Mouse (Mus musculus) forebrain, embryonic 14.5 days (tissue): ENCODE results near the gene Ankzf1. TPM values are rescaled to one million over a fixed set of nuclear protein-coding genes. Genes with fewer than 3 reads are reported as not detected.

Source experiments
- ATAC-seq: fragments of 200-750 bp; cut with Nextera tagmentation; 2 replicates; pipeline ENCODE4 v1.8.0; 2017; ENCODE audit warnings: mild to moderate bottlenecking, moderate library complexity
- DNase-seq: peaks from one replicate; pipeline ENCODE4 v3.0.0-alpha.2; 2015; ENCODE audit warnings: low spot score
- H3K27ac ChIP-seq: fragments of 300-500 bp; sonication (generic); 2 replicates; pipeline ENCODE4 v1.5.1; 2014; ENCODE audit warnings: low read depth, mild to moderate bottlenecking, control low read depth, low read length, moderate library complexity
- H3K27me3 ChIP-seq: fragments of 300-500 bp; sonication (generic); replicated peaks from 2 replicates; pipeline ENCODE4 v1.6.1; 2014; ENCODE audit warnings: low read length, control low read depth, mixed read lengths; ENCODE audit not compliant: control insufficient read depth, insufficient read depth
- H3K36me3 ChIP-seq: fragments of 300-500 bp; sonication (generic); 2 replicates; pipeline ENCODE4 v1.6.1; 2014; ENCODE audit warnings: low read length, control low read depth; ENCODE audit not compliant: control insufficient read depth, insufficient read depth
- H3K4me1 ChIP-seq: fragments of 300-500 bp; sonication (generic); 2 replicates; pipeline ENCODE4 v1.6.1; 2014; ENCODE audit warnings: antibody characterized with exemption, low read length, control low read depth; ENCODE audit not compliant: control insufficient read depth, insufficient read depth
- H3K4me2 ChIP-seq: fragments of 300-500 bp; sonication (generic); 2 replicates; pipeline ENCODE4 v1.6.1; 2014; ENCODE audit warnings: mild to moderate bottlenecking, control low read depth, low read length
- H3K4me3 ChIP-seq: fragments of 300-500 bp; sonication (generic); 2 replicates; pipeline ENCODE4 v1.5.1; 2014; ENCODE audit warnings: low read depth, low read length, control low read depth
- H3K9ac ChIP-seq: fragments of 300-500 bp; sonication (generic); 2 replicates; pipeline ENCODE4 v1.6.1; 2014; ENCODE audit warnings: mild to moderate bottlenecking, low read length, control low read depth, moderate library complexity
- H3K9me3 ChIP-seq: fragments of 300-500 bp; sonication (generic); replicated peaks from 2 replicates; pipeline ENCODE4 v1.6.1; 2016; ENCODE audit warnings: low read length, control low read depth, mixed read lengths; ENCODE audit not compliant: control insufficient read depth
- WGBS: fragments of 180-500 bp; shearing (Covaris S2); extraction: QIAGEN DNeasy Blood & Tissue Kit; methylation state at CpG from one replicate; pipeline ENCODE4 v1.1.7; 2014; 5-methylcytosine and 5-hydroxymethylcytosine counted together
- polyA plus RNA-seq: library from polyadenylated mRNA; unstranded; fragments of >200 nt; fragmentation: Nextera tagmentation; extraction: Ambion mirVana; gene quantifications from 2 replicates; pipeline ENCODE4 v1.2.1, GENCODE M21; 2014

Gene Ankzf1
- 16.3 and 16.9 TPM in 2 replicates for polyA plus RNA-seq

- Histone ChIP-seq H3K27me3 (no peaks in the 10 kb centered on the region), H3K9me3 (no peaks in the 10 kb centered on the region), H3K27ac (peak within 1 kb of the TSS; percentile 84), H3K4me2 (peak within 1 kb of the TSS; percentile 98), H3K4me3 (peak within 1 kb of the TSS; percentile 62), H3K36me3 (peaks cover 30% of the 10 kb centered on the region), H3K4me1 (peaks cover 14% of the 10 kb centered on the region), H3K9ac (peak within 1 kb of the TSS; percentile 87)
- peak; percentile 100 for ATAC-seq
- peak; percentile 99 for DNase-seq
- under 1% methylated on average over 47 of the region's 56 CpGs for WGBS
Observed at GRCm38 (mm10) chr1:75191622-75192402, at the start of gene Ankzf1, which contains the start of gene Atg9a. TSS of gene Ankzf1 (plus strand) at chr1:75192151. TSS of gene Atg9a (minus strand) at chr1:75192196.

DNA sequence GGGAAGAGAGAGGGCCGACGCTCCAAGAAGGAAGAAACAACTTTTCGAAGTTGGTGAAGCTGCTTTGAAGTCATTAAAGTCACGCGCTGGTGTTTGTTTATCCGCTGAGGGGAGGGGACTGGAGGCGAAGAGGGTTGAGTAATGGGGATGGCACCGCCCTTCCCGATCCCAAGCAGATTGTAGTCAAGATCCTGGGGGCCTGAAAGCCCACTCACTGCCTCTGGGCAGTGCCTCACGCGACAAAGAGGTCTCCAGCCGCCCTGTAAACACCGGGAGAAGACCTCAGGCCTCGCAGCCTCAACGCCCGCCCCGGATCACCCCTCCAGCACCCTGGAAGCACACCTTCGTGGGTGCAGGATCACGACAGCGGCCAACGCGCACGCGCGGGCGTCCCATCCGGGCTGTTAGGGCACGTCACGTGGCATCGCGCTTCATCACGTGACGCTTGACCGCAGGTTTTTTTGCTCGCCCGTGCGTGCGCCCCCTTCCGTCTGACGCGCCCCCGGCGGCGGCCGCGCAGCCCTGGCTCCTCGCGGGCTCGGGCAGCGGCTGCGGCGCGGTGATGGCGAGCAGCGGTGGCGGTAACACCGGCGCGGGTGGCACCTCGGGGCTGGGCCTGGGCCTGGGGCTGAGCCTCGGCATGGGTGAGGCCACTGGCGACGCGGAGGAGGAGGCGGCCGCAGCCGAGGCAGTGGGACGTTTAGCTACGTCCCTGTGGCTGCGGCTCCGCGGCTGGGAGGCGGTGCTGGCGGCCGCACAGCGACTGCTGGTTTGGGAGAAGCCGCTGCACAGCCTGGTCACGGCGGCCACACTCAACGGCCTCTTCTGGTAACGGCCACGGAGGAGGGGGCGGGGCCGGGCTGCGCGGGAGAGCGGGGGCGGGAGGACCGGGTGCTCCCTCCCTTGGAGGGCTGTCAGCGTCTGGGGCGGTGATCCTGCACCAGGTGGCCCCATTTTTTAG lies 49.4 kb upstream of the Ankzf1 start, which contains the start of the genes Cnppd1 and Retreg2:
Cnppd1 (minus strand) TSS at position 411 of the 961 bp plus-strand sequence.
Retreg2 (plus strand) TSS at position 478 of the 961 bp plus-strand sequence.
- Histone ChIP-seq H3K4me2 (peak within 1 kb of the TSS; percentile 88), H3K27me3 (no peaks in the 10 kb centered on the region), H3K27ac (peak within 1 kb of the TSS; percentile 97), H3K36me3 (peaks cover 58% of the 10 kb centered on the region), H3K4me1 (peaks cover 16% of the 10 kb centered on the region), H3K4me3 (peak within 1 kb of the TSS; percentile 87), H3K9me3 (no peaks in the 10 kb centered on the region), H3K9ac (peak within 1 kb of the TSS; percentile 93)
- under 1% methylated on average over 79 of the region's 91 CpGs for WGBS
- peak; percentile 97 for DNase-seq
- peak; percentile 93 for ATAC-seq

GRCm38 (mm10) chr1:75145589-75145988 lies 46.4 kb upstream of the Ankzf1 start:
- no peak overlapping the region for H3K4me2 ChIP-seq
- DNase-seq (no peak), ATAC-seq (no peak)
- no peaks in the 10 kb centered on the region for H3K9me3 ChIP-seq
- H3K36me3 ChIP-seq: peaks cover 51% of the 10 kb centered on the region
- H3K9ac ChIP-seq: no peak overlapping the region
- WGBS: 95% methylated on average over 3 of the region's 3 CpGs
- H3K27me3 ChIP-seq: no peaks in the 10 kb centered on the region
- H3K4me3 ChIP-seq: no peak overlapping the region
- H3K4me1 ChIP-seq: peaks cover 16% of the 10 kb centered on the region
- no peak overlapping the region for H3K27ac ChIP-seq

DNA sequence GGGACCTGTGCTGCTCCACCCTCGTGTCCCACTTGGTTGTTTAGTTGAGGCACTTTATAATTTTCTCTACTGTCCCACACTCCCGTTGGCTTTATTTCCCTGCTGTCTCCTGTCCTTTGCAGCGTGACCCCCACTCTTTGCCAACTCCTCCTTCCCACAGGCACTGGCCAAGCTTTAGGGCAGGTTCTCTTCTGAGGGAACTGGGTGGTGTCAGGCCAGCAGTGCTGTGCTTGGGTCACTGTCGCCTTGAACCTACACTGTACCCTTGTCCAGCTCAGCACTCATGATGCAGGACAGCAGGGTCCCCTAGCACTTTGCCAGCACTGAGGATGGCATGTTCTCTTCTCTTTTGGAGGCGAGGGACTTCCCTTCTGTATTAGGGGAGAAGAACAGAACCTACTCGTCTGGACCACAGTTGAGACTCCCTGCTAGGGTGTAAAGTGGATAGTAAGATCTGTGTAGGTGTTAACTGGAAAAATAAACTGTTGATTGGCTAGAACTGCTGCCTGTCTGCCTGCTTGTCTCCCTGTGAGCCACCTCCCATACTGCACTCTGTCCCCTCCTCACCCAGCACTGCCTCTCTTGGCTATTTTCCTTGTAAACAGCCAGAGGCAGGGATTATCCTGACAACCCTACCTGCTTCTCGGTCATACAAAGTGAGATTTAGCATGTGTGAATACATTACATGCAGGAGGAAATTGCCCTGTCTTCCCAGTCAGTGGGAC lies 44.4 kb upstream of the Ankzf1 start:
- Histone ChIP-seq H3K9ac (no peak overlapping the region), H3K4me2 (no peak overlapping the region), H3K27me3 (no peaks in the 10 kb centered on the region), H3K4me1 (peaks cover 11% of the 10 kb centered on the region), H3K27ac (no peak overlapping the region), H3K36me3 (peaks cover 51% of the 10 kb centered on the region), H3K4me3 (no peak overlapping the region), H3K9me3 (no peaks in the 10 kb centered on the region)
- ATAC-seq (no peak), DNase-seq (no peak)
- WGBS: 83% methylated on average over 7 of the region's 7 CpGs

- WGBS: 91% methylated on average over 4 of the region's 4 CpGs
- ATAC-seq: no peak
- Histone ChIP-seq H3K4me3 (no peak overlapping the region), H3K9ac (no peak overlapping the region), H3K27me3 (no peaks in the 10 kb centered on the region), H3K4me1 (peaks cover 8% of the 10 kb centered on the region), H3K9me3 (no peaks in the 10 kb centered on the region), H3K4me2 (no peak overlapping the region), H3K27ac (no peak overlapping the region), H3K36me3 (peaks cover 51% of the 10 kb centered on the region)
- DNase-seq: no peak
Observed at GRCm38 (mm10) chr1:75148727-75149126, 43.2 kb upstream of the Ankzf1 start.

GRCm38 (mm10) chr1:75155837-75156236 lies 36.1 kb upstream of the Ankzf1 start:
- Histone ChIP-seq H3K9me3 (no peaks in the 10 kb centered on the region), H3K36me3 (no peaks in the 10 kb centered on the region), H3K4me1 (no peaks in the 10 kb centered on the region), H3K4me2 (no peak overlapping the region), H3K4me3 (no peak overlapping the region), H3K27ac (no peak overlapping the region), H3K9ac (no peak overlapping the region), H3K27me3 (no peaks in the 10 kb centered on the region)
- ATAC-seq (no peak), DNase-seq (peak; percentile 4)
- WGBS: 76% methylated on average over 3 of the region's 3 CpGs

DNA sequence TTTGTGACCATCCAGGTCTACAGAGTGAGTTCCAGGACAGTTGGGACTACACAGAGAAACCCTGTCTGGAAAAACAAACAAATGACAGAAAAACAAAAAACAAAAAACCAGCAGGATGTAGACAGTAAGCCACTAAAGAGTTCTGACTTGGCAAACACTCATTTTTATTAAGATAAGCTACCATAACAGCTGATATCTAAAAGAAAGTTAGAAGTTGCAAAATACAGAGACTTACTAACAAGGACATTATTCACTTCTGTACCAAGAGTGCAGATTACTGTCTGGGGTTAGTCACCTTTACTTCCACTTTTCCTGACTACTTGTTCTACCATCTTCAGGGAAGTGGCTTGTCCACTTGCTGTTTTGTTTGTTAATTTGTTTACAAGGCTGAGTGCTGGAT lies 33.0 kb upstream of the Ankzf1 start:
- no peaks in the 10 kb centered on the region for H3K4me1 ChIP-seq
- H3K4me2 ChIP-seq: no peak overlapping the region
- H3K27ac ChIP-seq: no peak overlapping the region
- no peaks in the 10 kb centered on the region for H3K9me3 ChIP-seq
- H3K4me3 ChIP-seq: no peak overlapping the region
- H3K9ac ChIP-seq: no peak overlapping the region
- no peaks in the 10 kb centered on the region for H3K27me3 ChIP-seq
- ATAC-seq (no peak), DNase-seq (no peak)
- no peaks in the 10 kb centered on the region for H3K36me3 ChIP-seq

- no peak for ATAC-seq
- H3K9me3 ChIP-seq: no peaks in the 10 kb centered on the region
- H3K4me2 ChIP-seq: no peak overlapping the region
- H3K4me3 ChIP-seq: no peak overlapping the region
- no peaks in the 10 kb centered on the region for H3K4me1 ChIP-seq
- no peak overlapping the region for H3K27ac ChIP-seq
- H3K27me3 ChIP-seq: no peaks in the 10 kb centered on the region
- WGBS: 67% methylated on average over 5 of the region's 5 CpGs
- H3K9ac ChIP-seq: no peak overlapping the region
- no peak for DNase-seq
- H3K36me3 ChIP-seq: no peaks in the 10 kb centered on the region
Observed at GRCm38 (mm10) chr1:75159540-75160255, 32.3 kb upstream of the Ankzf1 start.
